Mouse (Mus musculus) WW6 (cell line): ENCODE measurements around the gene Ppef1.

Experiments used
- DNase-seq: peaks from one replicate; pipeline ENCODE4 v3.0.0-alpha.2; 2013; ENCODE audit warnings: low read depth, low spot score

Ppef1 gene

DNA sequence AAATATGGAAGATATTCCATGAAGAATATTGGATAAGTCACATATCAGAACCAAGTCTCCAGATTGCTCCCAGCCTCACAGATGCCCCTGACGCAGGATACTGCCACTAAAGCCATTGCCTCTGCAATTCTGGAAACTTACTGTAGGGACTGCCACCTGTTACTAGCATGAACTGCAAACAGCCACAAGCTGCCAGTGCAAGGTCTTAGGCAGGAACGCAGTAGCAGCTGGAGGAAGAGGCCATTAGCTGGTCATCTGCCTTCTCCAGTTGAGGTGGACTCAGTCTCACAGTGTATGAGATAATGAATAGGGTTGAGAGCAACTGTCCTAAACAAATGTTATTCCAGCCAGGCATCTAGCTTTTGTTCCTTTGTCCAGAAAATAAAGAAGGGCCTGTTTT lies 137.5 kb downstream of the Ppef1 start:
- DNase-seq: no peak

DNA sequence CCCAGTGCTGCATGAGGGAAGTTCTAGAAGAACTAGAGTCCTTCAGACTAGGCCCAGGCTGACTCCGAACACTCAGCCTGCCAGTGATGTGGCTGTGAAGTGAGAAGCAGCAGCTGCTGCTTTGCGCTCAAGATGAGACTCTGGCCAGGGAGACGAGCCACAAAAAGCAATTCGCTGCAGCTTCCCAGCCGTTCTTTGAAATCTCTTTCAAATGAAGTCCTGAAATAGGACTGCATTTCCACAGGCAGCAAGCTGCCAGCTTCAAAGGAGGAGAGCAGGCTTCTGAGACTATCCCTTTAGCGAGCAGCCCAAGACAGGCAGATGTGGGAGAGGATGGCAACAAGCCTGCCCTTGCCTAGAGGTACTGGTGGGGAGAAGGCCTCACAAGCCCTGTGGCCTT lies 142.6 kb downstream of the Ppef1 start:
- no peak for DNase-seq

DNA sequence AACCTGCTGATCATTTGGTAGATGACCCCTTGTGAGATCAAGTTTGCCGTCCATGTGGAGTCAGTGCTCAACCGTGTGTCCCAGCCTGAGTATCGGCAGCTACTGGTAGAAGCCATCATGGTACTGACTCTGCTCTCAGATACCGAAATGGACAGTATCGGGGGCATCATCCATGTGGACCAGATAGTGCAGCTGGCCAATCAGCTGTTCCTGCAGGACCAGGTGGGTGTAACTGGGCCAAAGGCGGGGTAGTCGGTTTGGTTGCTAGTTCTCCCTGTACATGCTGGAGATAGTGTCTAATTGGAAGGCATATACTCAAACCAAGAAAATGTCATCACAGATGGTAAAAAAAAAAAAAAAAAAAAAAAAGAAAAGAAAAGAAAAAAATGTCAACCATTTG lies 145.4 kb downstream of the Ppef1 start:
- DNase-seq: no peak

DNA sequence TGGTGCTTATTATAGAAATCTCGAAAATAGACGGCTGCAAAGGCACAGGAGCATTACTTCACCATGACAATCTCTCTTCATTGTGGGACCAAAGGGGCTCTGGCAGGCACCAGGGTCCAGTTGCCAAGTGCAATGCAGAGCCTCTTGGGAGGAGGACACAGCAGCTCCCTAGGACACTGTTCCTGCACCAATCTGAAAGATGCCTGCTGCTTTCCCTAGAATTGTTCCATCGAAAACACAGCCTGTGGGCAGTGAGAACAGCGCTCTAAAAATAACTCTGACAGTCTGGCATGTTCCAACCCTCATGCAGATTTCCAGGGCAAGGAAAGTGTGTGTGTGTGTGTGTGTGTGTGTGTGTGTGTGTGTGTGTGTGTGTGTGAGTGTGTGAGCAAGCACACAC lies 147.0 kb downstream of the Ppef1 start:
- no peak for DNase-seq

DNA sequence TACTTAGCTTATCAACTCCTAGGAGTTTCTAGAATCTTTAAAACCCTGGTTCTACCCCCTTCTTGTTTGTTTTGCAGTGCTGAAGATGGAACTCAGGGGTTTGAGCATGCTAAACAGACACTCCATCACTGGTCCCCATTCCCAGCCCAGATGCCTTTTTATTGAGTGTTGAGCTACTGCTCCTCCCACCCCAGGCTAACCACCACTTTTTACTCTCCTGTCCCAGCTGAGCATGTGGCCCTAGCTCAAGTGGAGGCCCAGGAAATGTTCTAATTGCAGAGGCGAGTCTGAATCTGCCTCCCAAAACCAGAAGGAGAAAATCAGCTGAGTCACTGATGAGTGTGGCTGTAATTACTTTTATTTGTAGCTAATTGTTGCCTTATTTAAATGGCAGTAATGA lies 150.5 kb downstream of the Ppef1 start:
- no peak for DNase-seq

DNA sequence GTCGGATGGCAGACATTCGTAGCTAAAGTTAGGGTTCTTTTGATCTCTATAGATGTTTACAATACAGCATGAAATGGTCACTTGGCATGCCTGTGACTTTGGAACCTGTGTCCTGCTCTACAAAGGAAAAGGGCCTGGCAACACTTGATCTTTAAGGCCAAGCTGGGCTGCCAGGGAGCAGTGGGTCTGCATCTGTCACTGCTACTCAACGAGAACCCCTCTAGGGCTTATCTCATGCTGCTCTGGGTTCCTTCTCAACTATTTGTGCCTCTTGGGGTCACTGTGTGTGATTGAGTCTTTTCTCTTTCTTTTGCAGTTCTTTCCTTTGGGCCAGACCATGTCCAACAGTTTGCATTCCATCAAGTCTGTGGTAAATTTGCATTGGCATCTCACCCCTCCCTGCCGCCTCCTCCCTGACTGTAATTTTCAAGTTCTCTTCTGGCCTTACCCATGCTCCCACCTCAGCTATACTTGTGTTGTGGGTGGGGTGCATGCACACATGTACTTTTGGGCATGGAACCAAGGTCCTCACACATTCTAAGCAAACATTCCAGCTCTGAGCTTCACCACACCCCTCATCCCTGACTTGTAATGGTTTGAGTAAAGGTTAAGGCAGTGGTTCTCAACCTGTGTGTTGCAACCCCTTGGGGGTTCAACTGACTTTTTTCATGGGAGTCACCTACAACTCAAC lies 151.3 kb downstream of the Ppef1 start:
- no peak for DNase-seq

DNA sequence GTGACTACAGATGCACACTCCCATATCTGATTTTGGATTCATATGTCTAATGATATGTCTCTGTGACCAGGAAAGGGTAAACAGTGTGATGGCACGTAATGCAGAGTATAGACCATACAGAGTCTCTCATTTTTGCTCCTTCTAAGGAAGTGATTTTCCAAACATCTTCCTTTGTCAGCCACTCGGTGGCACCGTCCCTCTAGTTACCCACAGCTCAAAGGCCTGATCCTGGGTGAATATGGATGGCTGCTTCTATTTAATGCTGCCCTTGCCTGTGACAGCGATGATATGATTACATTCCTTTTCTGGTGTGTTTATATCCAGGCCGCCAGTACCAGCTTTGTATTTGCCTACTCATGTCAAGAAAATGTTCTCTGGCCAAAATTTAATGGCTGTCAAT lies 152.0 kb downstream of the Ppef1 start:
- DNase-seq: no peak
